Mouse (Mus musculus) small intestine, adult 2 months (tissue): ENCODE data around the gene Gpr65.

Source experiments
- CTCF ChIP-seq: fragments of 200-500 bp; IDR thresholded peaks from 2 replicates; pipeline ENCODE4 v1.5.1; 2012; ENCODE audit warnings: low read depth, mild to moderate bottlenecking, control low read depth, inconsistent platforms, low read length, moderate library complexity, mixed read lengths; ENCODE audit not compliant: insufficient replicate concordance, insufficient read length; ENCODE audit errors: extremely low read depth
- POLR2A ChIP-seq: fragments of 200-500 bp; IDR thresholded peaks from 2 replicates; pipeline ENCODE4 v1.6.1; 2012; ENCODE audit warnings: low read depth, mild to moderate bottlenecking, control low read depth, inconsistent platforms, low read length, moderate library complexity

DNA sequence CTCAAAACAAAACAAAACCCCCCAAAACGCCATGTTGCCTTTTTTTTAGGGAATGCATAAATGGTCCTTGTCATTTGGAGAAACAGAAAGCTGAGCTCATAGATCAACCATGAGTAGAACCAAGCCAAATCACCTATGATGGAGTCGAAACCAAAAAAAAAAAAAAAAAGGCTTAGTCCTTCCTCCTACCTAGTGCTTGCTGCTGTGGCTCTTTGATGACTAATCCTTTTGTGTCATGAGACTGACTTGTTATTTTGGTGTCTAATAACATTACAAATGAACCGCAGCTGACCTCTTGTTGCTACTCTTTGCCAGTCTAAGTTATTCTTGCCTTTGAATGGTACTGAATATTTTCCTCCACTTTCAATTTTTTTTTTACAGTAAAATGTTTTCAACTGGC lies 18.8 kb upstream of the Gpr65 start:
- TF ChIP-seq CTCF (no peak), POLR2A (no peak)
